Comparison of ENCODE assay signal across 8 mouse cellular contexts in the genomic region with DNA sequence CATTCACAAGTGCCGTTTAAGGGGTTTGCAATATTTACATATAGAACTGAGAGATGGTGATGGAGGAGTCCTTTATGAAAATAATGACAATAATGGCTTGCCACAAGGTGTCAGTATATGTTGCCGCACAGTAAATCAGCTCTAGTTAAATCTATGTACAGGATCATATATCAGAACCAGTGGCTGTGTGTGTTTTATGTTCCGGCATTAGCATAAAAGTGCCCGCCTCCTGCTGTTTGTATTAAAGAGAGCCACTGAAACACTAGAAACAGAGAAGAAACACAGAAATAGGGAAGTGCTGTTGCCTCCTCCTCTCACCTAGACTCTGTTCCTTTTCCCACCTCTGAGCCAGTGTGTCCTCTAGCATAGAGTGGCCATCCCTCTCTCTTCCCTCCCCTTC. TPM values are rescaled to one million over a fixed set of nuclear protein-coding genes. Genes with fewer than 3 reads are reported as not detected.
DNase-seq lines count a peak whose midpoint lies in the region; ATAC-seq and TF ChIP-seq lines count a peak whose summit lies in the region.
"Had no signal": no experiment of that assay in that cellular context is flagged by ENCODE, and none has a peak within 500 bp of the region (broad histone marks: within the 10 kb centered on the region; RNA-seq: fewer than 3 reads in every experiment).

No protein-coding gene starts in this region.

- no peaks in the 10 kb centered on the region for H3K4me1 ChIP-seq in MEL (ENCODE audit: control insufficient read depth in 1 of 2, insufficient read depth in 2 of 2, low read length in 2 of 2)

- H3K27me3 ChIP-seq in MEL (ENCODE audit: control insufficient read depth in 1 of 2, insufficient read depth in 2 of 2, low read length in 2 of 2) = no peaks in the 10 kb centered on the region; a peak in 1 of 4 replicates

- TF ChIP-seq RAD21 in MEL (IDR thresholded peaks at IDR 0.05; ENCODE audit: low read depth, low read length) = peak; percentile 50

- peak; percentile 64 for TF ChIP-seq CTCF in layer of hippocampus, adult 2 months (conservative IDR thresholded peaks at IDR 0.05)
- TF ChIP-seq CTCF in MEL (IDR thresholded peaks at IDR 0.05 in 2 of 3, conservative IDR thresholded peaks at IDR 0.05 in 1 of 3; ENCODE audit: control insufficient read depth in 1 of 3, insufficient read depth in 1 of 3, low read depth in 2 of 3, low read length in 3 of 3, poor library complexity in 1 of 3, severe bottlenecking in 1 of 3) = peak in 1 of 3 experiments; percentile 46; a peak in 2 of 6 replicates

- no peaks in the 10 kb centered on the region for H3K9me3 ChIP-seq in MEL (replicated peaks; ENCODE audit: insufficient read depth, low read length)

- H3K79me2 ChIP-seq in MEL (ENCODE audit: control insufficient read depth, insufficient read depth, low read length, poor library complexity) = no peaks in the 10 kb centered on the region

- H3K27ac ChIP-seq in layer of hippocampus, adult 2 months = no peak overlapping the region
- H3K27ac ChIP-seq in MEL (ENCODE audit: control insufficient read depth, low read depth, low read length) = no peak overlapping the region

- H3K36me3 ChIP-seq in MEL (ENCODE audit: control insufficient read depth in 1 of 2, insufficient read depth in 2 of 2, low read length in 2 of 2) = no peaks in the 10 kb centered on the region

- peak overlapping the region; percentile 17; the same call in 1 of the 2 replicates for H3K4me3 ChIP-seq in layer of hippocampus, adult 2 months
- peak overlapping the region in 1 of 2 experiments; percentile 9; a peak in 2 of 4 replicates for H3K4me3 ChIP-seq in MEL (ENCODE audit: control insufficient read depth in 1 of 2, insufficient read depth in 1 of 2, low read depth in 2 of 2, low read length in 2 of 2)

- DNase-seq in layer of hippocampus, adult 2 months (ENCODE audit: low spot score in 2 of 2) = no peak
- no peak for DNase-seq in layer of hippocampus, adult 18-20 months (ENCODE audit: low spot score in 2 of 2)
- peak; percentile 61 for DNase-seq in MEL (ENCODE audit: low read depth, low spot score)
- DNase-seq in lung, postnatal 36 days = peak; percentile 67
- DNase-seq in cerebellum, postnatal 4 days (ENCODE audit: low spot score in 2 of 2) = no peak
- DNase-seq: cerebellum, postnatal 14 days had no signal

- TF ChIP-seq EP300 in MEL (IDR thresholded peaks at IDR 0.05; ENCODE audit: low read depth in 1 of 2, low read length in 2 of 2) = no peak

- no peak overlapping the region for H3K9ac ChIP-seq in MEL (ENCODE audit: control insufficient read depth, low read depth, low read length, poor library complexity, severe bottlenecking)

- no peak for TF ChIP-seq POLR2A in MEL (IDR thresholded peaks at IDR 0.05; ENCODE audit: control insufficient read depth in 1 of 2, insufficient read depth in 1 of 2, low read depth in 1 of 2, low read length in 2 of 2, poor library complexity in 1 of 2)

- peak; percentile 27 for ATAC-seq in common myeloid progenitor, adult 5-6 weeks (replicated peaks; ENCODE audit: low read depth, poor library complexity, severe bottlenecking)
- ATAC-seq in cerebellum, adult (ENCODE audit: insufficient number of reproducible peaks, low FRiP score, low TSS enrichment) = no peak

TF ChIP-seq in MEL, 35 proteins besides CTCF, POLR2A, EP300 and RAD21:
- TF ChIP-seq MYC (IDR thresholded peaks at IDR 0.05; ENCODE audit: low read depth, low read length) = no peak
- TF ChIP-seq SMC3 (IDR thresholded peaks at IDR 0.05; ENCODE audit: low read depth, low read length) = peak; percentile 42

RNA-seq across cellular contexts. Expression of gene Xdh, which starts 0.5 kb away (rescaled TPM):
- 10 to 100 TPM; 18.8 to 20.2 TPM for total RNA-seq in layer of hippocampus, adult 2 months (2021)
- total RNA-seq in layer of hippocampus, adult 18-20 months (2021) = 10 to 100 TPM; 21.7 to 26.6 TPM
- total RNA-seq in MEL (2012; rRNA removed) = 2.0 TPM in 2 replicates
- polyA plus RNA-seq in MEL (2012; ENCODE audit: insufficient read depth in 1 of 2, insufficient read length in 2 of 2, low read depth in 1 of 2, low replicate concordance in 2 of 2, missing spikeins in 1 of 2) = 10 to 100 TPM in 1 of 2 experiments, not detected in 1; 14.5 TPM
- 5.1 and 9.1 TPM in 2 replicates for total RNA-seq in common myeloid progenitor, adult 5-6 weeks (2017)

Comparison
In these comparisons a context has a peak if more than half of its experiments do, and no peak if none do; other contexts are left out.
1. DNase-seq: peak in MEL (single experiment) and lung, postnatal 36 days (single experiment); none in layer of hippocampus, adult 2 months (0 of 2), layer of hippocampus, adult 18-20 months (0 of 2) and cerebellum, postnatal 4 days (0 of 2).